In genomic region chr16:89617251-89617650, GRCm38 (mm10) we compare ENCODE assay signal across 15 mouse cellular contexts. TPM values are rescaled to one million over a fixed set of nuclear protein-coding genes. Genes with fewer than 3 reads are reported as not detected.
DNase-seq lines count a peak whose midpoint lies in the region; ATAC-seq and TF ChIP-seq lines count a peak whose summit lies in the region.
"Had no signal": no experiment of that assay in that cellular context is flagged by ENCODE, and none has a peak within 500 bp of the region (broad histone marks: within the 10 kb centered on the region; RNA-seq: fewer than 3 reads in every experiment).

No protein-coding gene starts in this region.

- H3K9me3 ChIP-seq in heart, embryonic 11.5 days (replicated peaks; ENCODE audit: control insufficient read depth, low read length): no peaks in the 10 kb centered on the region
- H3K9me3 ChIP-seq in stomach, postnatal 0 days (ENCODE audit: control insufficient read depth, low read length): no peaks in the 10 kb centered on the region
- H3K9me3 ChIP-seq: limb, embryonic 15.5 days had no signal

- no peaks in the 10 kb centered on the region for H3K4me1 ChIP-seq in heart, embryonic 11.5 days (ENCODE audit: control insufficient read depth, insufficient read depth, low read length)
- H3K4me1 ChIP-seq in stomach, postnatal 0 days (replicated peaks; ENCODE audit: control insufficient read depth, insufficient read depth): no peaks in the 10 kb centered on the region
- H3K4me1 ChIP-seq: limb, embryonic 15.5 days had no signal

- DNase-seq in heart, adult 11 months: peak; percentile 96
- peak; percentile 20 for DNase-seq in ovary, adult 18-20 months (ENCODE audit: low spot score)
- no peak for DNase-seq in ovary, postnatal 10 days (ENCODE audit: low spot score)
- DNase-seq in gastrocnemius, adult 2 months: peak; percentile 82
- peak; percentile 53 for DNase-seq in heart, postnatal 4 days
- DNase-seq in stomach, postnatal 0 days (ENCODE audit: low spot score): no peak
- DNase-seq in left cerebral cortex, adult 18-20 months (ENCODE audit: low spot score in 2 of 2): no peak
- DNase-seq: embryo, embryonic 11 days; lung, postnatal 4 days had no signal

- no peaks in the 10 kb centered on the region for H3K27me3 ChIP-seq in heart, embryonic 11.5 days (ENCODE audit: control insufficient read depth, insufficient read depth, low read length)
- H3K27me3 ChIP-seq in stomach, postnatal 0 days (ENCODE audit: control insufficient read depth, insufficient read depth, low read length): no peaks in the 10 kb centered on the region
- H3K27me3 ChIP-seq: limb, embryonic 15.5 days had no signal

- TF ChIP-seq CTCF in gastrocnemius, adult 2 months (IDR thresholded peaks at IDR 0.05): no peak
- TF ChIP-seq CTCF in stomach, postnatal 0 days (IDR thresholded peaks at IDR 0.05; ENCODE audit: low read depth): no peak

- H3K4me3 ChIP-seq in heart, embryonic 11.5 days (ENCODE audit: low read depth, low read length): no peak overlapping the region
- no peak overlapping the region for H3K4me3 ChIP-seq in gastrocnemius, adult 2 months
- H3K4me3 ChIP-seq in stomach, postnatal 0 days (ENCODE audit: low read depth, low read length): no peak overlapping the region
- H3K4me3 ChIP-seq: limb, embryonic 15.5 days had no signal

- 38% methylated on average over 3 of the region's 3 CpGs for WGBS in heart, embryonic 11.5 days (ENCODE audit: insufficient replicate concordance)
- 42% methylated on average over 3 of the region's 3 CpGs for WGBS in stomach, postnatal 0 days

- no peak overlapping the region for H3K4me2 ChIP-seq in heart, embryonic 11.5 days
- H3K4me2 ChIP-seq in stomach, postnatal 0 days (replicated peaks; ENCODE audit: low read depth): no peak overlapping the region
- H3K4me2 ChIP-seq: limb, embryonic 15.5 days had no signal

- no peak overlapping the region for H3K9ac ChIP-seq in heart, embryonic 11.5 days (ENCODE audit: low read depth, low read length)
- H3K9ac ChIP-seq in stomach, postnatal 0 days (ENCODE audit: low read length): no peak overlapping the region
- H3K9ac ChIP-seq: limb, embryonic 15.5 days had no signal

- intact Hi-C loops in gastrocnemius, adult 2 months (cut with DNase I): loop anchor here (10.0 kb wide), 1 partner anchor 138 kb away; no protein-coding TSS in a partner anchor

- no peak for ATAC-seq in heart, embryonic 11.5 days (replicated peaks; ENCODE audit: insufficient number of reproducible peaks, low FRiP score, low TSS enrichment)
- no peak for ATAC-seq in stomach, postnatal 0 days (ENCODE audit: low FRiP score, low TSS enrichment)

- no peak for TF ChIP-seq EP300 in stomach, postnatal 0 days (optimal IDR thresholded peaks at IDR 0.05)

- no peaks in the 10 kb centered on the region for H3K36me3 ChIP-seq in heart, embryonic 11.5 days (ENCODE audit: control insufficient read depth, insufficient read depth, low read length)
- no peaks in the 10 kb centered on the region for H3K36me3 ChIP-seq in stomach, postnatal 0 days (ENCODE audit: control insufficient read depth, insufficient read depth, low read length)
- H3K36me3 ChIP-seq: limb, embryonic 15.5 days had no signal

- H3K27ac ChIP-seq in heart, embryonic 11.5 days (ENCODE audit: low read depth, low read length): no peak overlapping the region
- H3K27ac ChIP-seq in gastrocnemius, adult 2 months: peak overlapping the region; percentile 81
- no peak overlapping the region for H3K27ac ChIP-seq in stomach, postnatal 0 days (replicated peaks)
- H3K27ac ChIP-seq: limb, embryonic 15.5 days had no signal

RNA-seq across cellular contexts. Expression of gene Krtap11-1, which starts 46.3 kb away (rescaled TPM):
- not detected in 2 replicates for polyA plus RNA-seq in heart, embryonic 11.5 days (2014; fragmentation: Nextera tagmentation; extraction: Ambion mirVana)
- total RNA-seq in gastrocnemius, adult 2 months (2021): not detected
- total RNA-seq in heart, postnatal 4 days (2021): not detected
- not detected in 2 replicates for polyA plus RNA-seq in stomach, postnatal 0 days (2015; fragmentation: Nextera tagmentation; extraction: Ambion mirVana)
- total RNA-seq in left cerebral cortex, adult 18-20 months (2021): not detected
- total RNA-seq: adrenal gland, adult 18-20 months; granulocyte monocyte progenitor cell, adult 5-6 weeks; layer of hippocampus, postnatal 10 days had no signal
- polyA plus RNA-seq: C2C12 had no signal

Comparison
In these comparisons a context has a peak if more than half of its experiments do, and no peak if none do; other contexts are left out.
1. DNase-seq: peak in heart, adult 11 months (single experiment), ovary, adult 18-20 months (single experiment), gastrocnemius, adult 2 months (single experiment) and heart, postnatal 4 days (single experiment); none in ovary, postnatal 10 days (single experiment), stomach, postnatal 0 days (single experiment) and left cerebral cortex, adult 18-20 months (0 of 2).